Mouse (Mus musculus) thymus, adult 18-20 months (tissue): ENCODE measurements around the gene Zcchc2.

Source experiments
- DNase-seq, 2 experiments: peaks; one replicate each; pipeline ENCODE4 v3.0.0; 2022; ENCODE audit warnings: mixed read lengths in 2 of 2

Zcchc2 gene

GRCm38 (mm10) chr1:105988903-105989639, 1.1 kb upstream of the Zcchc2 start:
- no peak for DNase-seq

- no peak for DNase-seq
Observed at GRCm38 (mm10) chr1:105989640-105989984, 594 bp upstream of the Zcchc2 start.

- peak; percentile 61 to 63 for DNase-seq
Observed at GRCm38 (mm10) chr1:105990911-105991761, 930 bp downstream of the Zcchc2 start.

GRCm38 (mm10) chr1:105991931-105992837, 2.0 kb downstream of the Zcchc2 start:
- no peak for DNase-seq

- DNase-seq = no peak
Observed at GRCm38 (mm10) chr1:105993196-105993595, 3.0 kb downstream of the Zcchc2 start.

GRCm38 (mm10) chr1:105993601-105994209, 3.5 kb downstream of the Zcchc2 start:
- peak; percentile 79 to 82 for DNase-seq

- no peak for DNase-seq
Observed at GRCm38 (mm10) chr1:105995966-105996365, 5.8 kb downstream of the Zcchc2 start.

GRCm38 (mm10) chr1:105997282-105997681, 7.1 kb downstream of the Zcchc2 start:
- no peak for DNase-seq

GRCm38 (mm10) chr1:105999802-106000201, 9.6 kb downstream of the Zcchc2 start:
- no peak for DNase-seq

- no peak for DNase-seq
Observed at GRCm38 (mm10) chr1:106007581-106007980, 17.4 kb downstream of the Zcchc2 start.

GRCm38 (mm10) chr1:106011097-106011496, 20.9 kb downstream of the Zcchc2 start:
- DNase-seq = no peak

- DNase-seq = no peak
Observed at GRCm38 (mm10) chr1:106013759-106014158, 23.6 kb downstream of the Zcchc2 start.

- no peak for DNase-seq
Observed at GRCm38 (mm10) chr1:106016262-106016661, 26.1 kb downstream of the Zcchc2 start.

- peak in 1 of 2 experiments; percentile 30 for DNase-seq
Observed at GRCm38 (mm10) chr1:106019854-106020253, 29.6 kb downstream of the Zcchc2 start.

GRCm38 (mm10) chr1:106022998-106023397, 32.8 kb downstream of the Zcchc2 start:
- no peak for DNase-seq

- no peak for DNase-seq
Observed at GRCm38 (mm10) chr1:106024254-106024653, 34.0 kb downstream of the Zcchc2 start.

- no peak for DNase-seq
Observed at GRCm38 (mm10) chr1:106024778-106025177, 34.6 kb downstream of the Zcchc2 start.

GRCm38 (mm10) chr1:106029769-106030168, 39.6 kb downstream of the Zcchc2 start:
- DNase-seq = no peak

- DNase-seq = no peak
Observed at GRCm38 (mm10) chr1:106030331-106030730, 40.1 kb downstream of the Zcchc2 start.

GRCm38 (mm10) chr1:106030886-106031285, 40.7 kb downstream of the Zcchc2 start:
- no peak for DNase-seq

GRCm38 (mm10) chr1:106031908-106032307, 41.7 kb downstream of the Zcchc2 start:
- no peak for DNase-seq

- DNase-seq = no peak
Observed at GRCm38 (mm10) chr1:106034776-106035175, 44.6 kb downstream of the Zcchc2 start.
